Comparison of ENCODE assay signal across 8 mouse cellular contexts in the genomic region with DNA sequence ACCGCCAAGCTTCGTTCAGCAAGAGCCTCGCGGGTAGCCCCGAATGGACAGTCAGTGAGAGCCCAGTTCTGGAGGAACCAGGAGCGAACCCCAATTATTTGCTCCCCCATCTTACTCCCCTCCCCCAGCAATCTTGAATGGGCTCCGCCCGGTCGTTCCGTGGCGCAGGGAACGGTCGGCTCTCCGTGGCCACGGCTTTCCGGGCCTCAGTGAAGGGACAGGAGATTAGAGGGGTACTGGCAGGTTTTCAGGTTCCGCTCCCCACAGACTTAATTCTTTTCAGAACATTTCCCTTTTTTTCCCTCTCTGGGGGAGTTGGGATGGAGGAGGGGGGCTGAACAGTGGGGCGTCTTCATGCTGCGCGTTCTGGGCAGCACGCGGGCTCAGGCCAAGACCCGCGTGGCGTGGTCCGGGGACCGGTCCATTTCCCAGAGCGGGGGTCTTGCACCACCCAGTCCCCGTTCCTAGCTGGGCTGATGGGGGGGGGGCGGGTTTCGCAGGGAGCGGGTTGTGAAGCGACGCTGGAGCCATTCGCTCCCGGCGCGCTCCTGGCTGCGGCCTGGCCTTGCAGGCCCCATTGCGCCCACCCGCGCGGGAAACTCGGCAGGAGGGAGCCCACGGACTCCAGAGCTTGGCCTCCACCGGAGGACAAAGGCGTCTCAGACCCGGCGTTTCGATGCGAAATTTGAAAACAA. TPM values are rescaled to one million over a fixed set of nuclear protein-coding genes. Genes with fewer than 3 reads are reported as not detected.
DNase-seq lines count a peak whose midpoint lies in the region; ATAC-seq lines count a peak whose summit lies in the region.

No protein-coding gene starts in this region.

- H3K9ac ChIP-seq in heart, embryonic 12.5 days: peak overlapping the region; percentile 96
- peak overlapping the region; percentile 99 for H3K9ac ChIP-seq in midbrain, embryonic 16.5 days (ENCODE audit: low read depth, low read length)

- ATAC-seq in heart, embryonic 12.5 days (ENCODE audit: insufficient number of reproducible peaks, low FRiP score): no peak
- ATAC-seq in midbrain, embryonic 16.5 days: no peak

- H3K27ac ChIP-seq in heart, embryonic 12.5 days (ENCODE audit: poor library complexity, severe bottlenecking): peak overlapping the region; percentile 92
- peak overlapping the region; percentile 99 for H3K27ac ChIP-seq in limb, embryonic 10.5 days
- peak overlapping the region; percentile 96 for H3K27ac ChIP-seq in midbrain, embryonic 16.5 days (ENCODE audit: low read length)

- H3K27me3 ChIP-seq in heart, embryonic 12.5 days (replicated peaks): no peaks in the 10 kb centered on the region
- no peaks in the 10 kb centered on the region for H3K27me3 ChIP-seq in limb, embryonic 10.5 days (ENCODE audit: low read depth, poor library complexity, severe bottlenecking)
- H3K27me3 ChIP-seq in midbrain, embryonic 16.5 days (ENCODE audit: control insufficient read depth, insufficient read depth, low read depth, low read length): no peaks in the 10 kb centered on the region

- no peaks in the 10 kb centered on the region for H3K9me3 ChIP-seq in heart, embryonic 12.5 days (replicated peaks)
- H3K9me3 ChIP-seq in limb, embryonic 10.5 days (replicated peaks): no peaks in the 10 kb centered on the region
- no peaks in the 10 kb centered on the region for H3K9me3 ChIP-seq in midbrain, embryonic 16.5 days (replicated peaks; ENCODE audit: control insufficient read depth, low read length, poor library complexity, severe bottlenecking)

- DNase-seq in adrenal gland, adult (ENCODE audit: inconsistent age in 2 of 2, low spot score in 1 of 2): peak; percentile 60 to 92
- DNase-seq in adrenal gland, postnatal 10 days: no peak
- DNase-seq in urinary bladder, postnatal 25 days (ENCODE audit: low spot score): peak; percentile 43
- DNase-seq in urinary bladder, postnatal 10 days (ENCODE audit: low spot score): no peak
- peak; percentile 81 for DNase-seq in limb, embryonic 10.5 days (ENCODE audit: low spot score)
- peak; percentile 66 for DNase-seq in yolk sac, embryonic 10.5 days (ENCODE audit: low spot score)

- WGBS in heart, embryonic 12.5 days: under 1% methylated on average over 51 of the region's 51 CpGs
- WGBS in limb, embryonic 10.5 days: under 1% methylated on average over 51 of the region's 51 CpGs
- WGBS in midbrain, embryonic 16.5 days: under 1% methylated on average over 51 of the region's 51 CpGs

- H3K4me3 ChIP-seq in heart, embryonic 12.5 days: peak overlapping the region; percentile 68
- peak overlapping the region; percentile 96 for H3K4me3 ChIP-seq in limb, embryonic 10.5 days
- H3K4me3 ChIP-seq in midbrain, embryonic 16.5 days (ENCODE audit: low read depth, low read length): peak overlapping the region; percentile 72

- peak overlapping the region; percentile 100 for H3K4me2 ChIP-seq in heart, embryonic 12.5 days
- H3K4me2 ChIP-seq in midbrain, embryonic 16.5 days (ENCODE audit: low read length): peak overlapping the region; percentile 68

- H3K36me3 ChIP-seq in heart, embryonic 12.5 days: no peaks in the 10 kb centered on the region
- peaks cover 11% of the 10 kb centered on the region for H3K36me3 ChIP-seq in limb, embryonic 10.5 days
- H3K36me3 ChIP-seq in midbrain, embryonic 16.5 days (ENCODE audit: control insufficient read depth, insufficient read depth, low read length): no peaks in the 10 kb centered on the region

- H3K4me1 ChIP-seq in heart, embryonic 12.5 days (replicated peaks): peaks cover 24% of the 10 kb centered on the region
- peaks cover 56% of the 10 kb centered on the region for H3K4me1 ChIP-seq in limb, embryonic 10.5 days
- H3K4me1 ChIP-seq in midbrain, embryonic 16.5 days (ENCODE audit: control insufficient read depth, insufficient read depth, low read length): peaks cover 25% of the 10 kb centered on the region

RNA-seq across cellular contexts. Expression of a gene that starts 0.8 kb away (rescaled TPM):
- 10 to 100 TPM; 13.8 to 20.5 TPM for total RNA-seq in adrenal gland, postnatal 10 days (2021)
- polyA plus RNA-seq in heart, embryonic 12.5 days (2016; fragmentation: Nextera tagmentation; extraction: Ambion mirVana): 6.5 and 7.6 TPM in 2 replicates
- polyA plus RNA-seq in limb, embryonic 10.5 days (2016; fragmentation: Nextera tagmentation; extraction: Ambion mirVana): 19.9 and 20.3 TPM in 2 replicates
- 9.7 and 13.7 TPM in 2 replicates for polyA plus RNA-seq in midbrain, embryonic 16.5 days (2015; fragmentation: Nextera tagmentation; extraction: Ambion mirVana)

Comparison
In these comparisons a context has a peak if more than half of its experiments do, and no peak if none do; other contexts are left out.
1. DNase-seq: peak in adrenal gland, adult (2 of 2), urinary bladder, postnatal 25 days (single experiment), limb, embryonic 10.5 days (single experiment) and yolk sac, embryonic 10.5 days (single experiment); none in adrenal gland, postnatal 10 days (single experiment) and urinary bladder, postnatal 10 days (single experiment).
2. Peak in every context shown above with its lines, with median percentiles within 50 percentile points of each other: H3K27ac ChIP-seq and H3K4me3 ChIP-seq.